Mouse (Mus musculus) natural killer cell, adult 2 months (primary cell): ENCODE measurements at regions not wholly inside any gene's neighbourhood (a gene's known extent, or its start where the extent isn't known, plus 50 kb on each side); places are given as distances from the start of the nearest gene placed in this dataset.

Source experiments
- DNase-seq, 2 experiments: peaks; one replicate each; pipeline ENCODE4 v3.0.0; 2022; ENCODE audit warnings: low spot score in 2 of 2

- no peak for DNase-seq
Observed at GRCm38 (mm10) chr17:70942478-70942877, 60.0 kb upstream of the Myom1 start.

DNA sequence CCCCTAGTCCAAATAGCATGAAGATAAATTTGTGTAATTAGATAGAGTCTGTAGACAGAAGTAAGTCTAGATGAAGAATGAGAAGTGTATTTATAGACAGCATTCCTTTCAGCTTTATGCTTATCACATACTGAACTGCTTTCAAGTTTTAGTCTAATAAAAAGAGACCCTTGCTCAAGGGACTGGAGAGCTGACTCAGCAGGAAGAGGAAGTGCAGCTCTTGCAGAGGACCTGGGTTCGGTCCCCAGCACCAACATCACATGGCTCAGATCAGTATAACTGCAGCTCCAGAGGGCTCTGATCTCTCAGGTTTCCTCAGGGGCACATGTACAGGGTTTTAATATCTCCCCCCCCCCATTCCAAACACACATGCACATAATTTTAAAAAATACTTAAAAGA is 68.2 kb upstream of the Myom1 start:
- no peak for DNase-seq

- no peak for DNase-seq
Observed at GRCm38 (mm10) chr17:70933122-70934050, 69.0 kb upstream of the Myom1 start.

DNA sequence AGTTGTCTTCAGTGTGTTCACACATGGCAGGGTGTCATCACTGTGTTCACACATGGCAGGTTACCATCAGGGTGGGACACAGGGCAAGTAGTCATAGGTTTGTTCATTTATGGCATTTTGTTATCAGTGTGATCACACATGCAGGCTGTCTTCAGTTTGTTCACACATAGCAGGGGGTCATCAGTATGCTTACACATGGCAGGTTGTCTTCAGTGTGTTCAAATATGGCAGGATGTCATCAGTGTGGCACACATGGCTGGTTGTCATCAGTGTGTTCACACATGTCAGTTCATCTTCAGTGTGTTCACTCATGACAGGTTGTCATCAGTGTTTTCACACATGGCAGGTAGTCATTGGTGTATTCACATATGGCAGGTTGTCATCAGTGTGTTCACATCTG is 69.9 kb upstream of the Myom1 start:
- DNase-seq = no peak

DNA sequence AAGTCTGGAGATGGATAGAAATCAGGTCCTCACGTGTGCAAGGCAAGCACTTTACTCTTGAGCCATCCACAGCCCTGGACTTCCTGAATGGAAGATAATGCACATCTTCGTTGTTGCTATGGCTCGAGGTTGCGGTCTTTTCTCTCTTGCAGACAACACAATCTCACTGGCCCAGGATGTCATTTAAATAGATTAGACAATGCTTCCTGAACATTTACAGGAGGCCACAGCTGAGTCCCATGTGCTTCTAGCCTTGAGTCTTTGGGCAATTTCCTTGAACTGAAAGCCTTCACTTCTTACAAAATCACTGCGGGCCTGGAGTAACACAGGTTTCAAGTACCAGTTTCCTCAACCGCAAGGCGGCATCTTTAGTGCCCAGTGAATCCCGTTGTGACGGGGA is 71.8 kb upstream of the Myom1 start:
- DNase-seq = no peak

GRCm38 (mm10) chr17:70929582-70929981 is 72.9 kb upstream of the Myom1 start:
- no peak for DNase-seq

GRCm38 (mm10) chr17:70924565-70925220 is 71.3 kb upstream of the Tgif1 start:
- DNase-seq = peak; percentile 44 to 46

GRCm38 (mm10) chr17:70921681-70922080 is 68.3 kb upstream of the Tgif1 start:
- no peak for DNase-seq

- no peak for DNase-seq
Observed at GRCm38 (mm10) chr17:70920181-70920580, 66.8 kb upstream of the Tgif1 start.

- no peak for DNase-seq
Observed at GRCm38 (mm10) chr17:70917183-70917935, 64.0 kb upstream of the Tgif1 start.

GRCm38 (mm10) chr17:70916089-70916750 is 62.9 kb upstream of the Tgif1 start:
- DNase-seq = no peak

DNA sequence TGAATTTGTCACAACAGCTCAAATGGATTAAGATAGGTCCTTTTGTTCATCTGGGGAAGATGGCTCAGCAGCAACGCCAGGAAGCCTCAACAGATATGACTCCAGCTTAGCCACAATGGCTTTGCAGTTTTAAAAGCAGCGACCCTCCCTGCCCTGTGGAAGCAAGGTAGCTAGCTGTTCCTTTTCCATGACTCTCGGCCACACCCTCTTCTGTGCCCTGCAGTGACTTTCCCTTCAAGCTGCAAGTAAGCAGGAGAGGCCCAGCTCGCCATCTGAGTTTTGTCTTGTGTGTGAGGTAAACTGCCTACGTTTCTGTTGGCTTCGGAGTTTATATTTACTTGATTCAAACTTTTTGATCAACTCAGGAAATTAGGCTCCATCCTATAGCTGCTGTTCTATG is 62.1 kb upstream of the Tgif1 start:
- DNase-seq = no peak

DNA sequence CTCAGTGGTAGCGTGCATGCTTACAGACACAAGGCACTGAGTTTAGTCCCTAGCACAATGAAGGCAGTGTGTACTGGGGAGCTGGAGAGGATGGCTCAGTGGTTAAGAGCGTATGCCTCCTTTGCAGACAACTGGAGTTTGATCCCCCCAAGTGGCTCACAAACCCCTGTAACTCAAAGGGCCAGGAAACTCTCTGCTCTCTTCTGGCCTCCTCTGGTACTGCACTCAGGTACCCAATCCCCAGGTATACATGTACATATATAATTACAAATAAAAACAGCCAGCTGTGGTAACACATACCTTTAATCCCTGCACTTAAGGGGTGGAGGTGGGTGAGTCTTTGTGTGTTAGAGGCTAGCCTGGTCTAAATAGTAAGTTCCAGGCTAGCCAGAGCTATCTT is 56.9 kb upstream of the Tgif1 start:
- DNase-seq = peak in 1 of 2 experiments; percentile 12

- no peak for DNase-seq
Observed at GRCm38 (mm10) chr17:70909573-70909972, 56.2 kb upstream of the Tgif1 start.

- no peak for DNase-seq
Observed at GRCm38 (mm10) chr17:70908328-70908727, 55.0 kb upstream of the Tgif1 start.
